Mouse (Mus musculus): ENCODE measurements at regions not wholly inside any gene's neighbourhood (a gene's known extent, or its start where the extent isn't known, plus 50 kb on each side); places are given as distances from the start of the nearest gene placed in this dataset.

DNA sequence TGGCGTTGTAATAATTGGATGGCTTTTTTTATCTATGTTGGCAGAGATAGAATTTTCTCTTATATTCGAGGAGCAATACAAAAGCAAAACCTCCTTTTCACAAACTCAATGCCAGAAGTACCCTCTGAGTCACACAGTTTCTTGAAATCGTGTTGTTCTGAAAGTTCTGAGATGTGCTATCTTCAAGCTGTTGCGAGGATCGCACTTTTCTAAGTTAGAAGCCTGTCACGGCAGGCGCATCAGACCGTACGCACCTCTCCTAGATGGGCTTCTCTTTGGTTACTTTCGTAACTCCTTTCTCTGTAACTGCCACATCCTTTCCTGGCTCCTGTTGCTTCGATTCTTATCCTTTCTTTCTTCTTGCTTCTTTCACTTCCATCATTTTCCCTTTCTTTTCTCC, 271.2 kb upstream of the Arrdc3 start:
- TF ChIP-seq GATA4 (IDR thresholded peaks at IDR 0.05; ENCODE audit: insufficient replicate concordance, low read length) = no peak

DNA sequence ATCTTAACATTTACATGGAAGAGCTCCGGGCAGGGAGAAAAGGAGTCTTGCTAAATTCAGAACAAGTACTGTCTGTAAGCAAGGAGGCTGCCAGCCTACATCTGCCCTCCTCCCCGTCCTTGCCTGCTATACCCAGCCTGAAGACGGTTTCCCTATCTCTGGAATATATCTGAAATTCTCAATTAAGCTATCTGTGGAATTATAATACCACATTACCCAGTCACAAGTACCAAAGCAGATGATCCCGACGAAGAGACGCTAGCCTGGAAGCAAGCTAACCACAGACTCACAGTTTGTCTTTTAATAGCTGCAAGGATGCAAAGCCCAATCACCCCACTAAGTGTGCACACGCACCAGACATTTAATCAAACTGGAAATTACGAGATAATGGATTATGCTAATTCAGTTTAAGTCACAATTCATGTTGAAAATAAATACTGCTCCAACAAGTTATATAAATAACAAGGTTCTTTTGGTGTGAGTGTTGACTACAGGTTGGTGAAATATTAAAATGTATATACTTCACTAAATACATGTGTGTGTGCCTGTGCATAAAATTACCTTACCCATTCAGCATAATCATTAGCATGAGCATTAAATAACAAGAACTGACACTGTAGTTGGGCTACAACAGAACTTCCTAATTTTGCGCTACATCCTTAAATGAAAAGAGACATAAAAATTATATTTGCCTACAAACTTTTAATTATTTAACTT, 269.9 kb upstream of the Arrdc3 start:
- TF ChIP-seq GATA4 (IDR thresholded peaks at IDR 0.05; ENCODE audit: insufficient replicate concordance, low read length) = no peak

DNA sequence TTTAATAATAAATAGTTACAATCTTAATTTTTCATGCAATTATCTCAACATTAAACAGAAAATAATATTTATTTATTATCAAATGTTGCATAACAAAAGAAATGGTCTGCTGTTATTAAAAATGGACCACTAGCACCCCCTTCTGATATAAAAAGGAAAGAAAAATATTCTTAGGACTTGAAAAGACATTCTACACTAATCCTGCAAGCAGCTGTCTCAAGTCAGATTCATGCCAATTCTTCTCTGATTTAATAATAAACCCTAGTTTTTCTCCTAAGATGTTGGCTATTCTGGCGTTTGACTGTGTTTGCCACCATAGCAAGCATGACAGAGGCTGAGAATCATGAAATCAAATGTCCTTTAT, 269.3 kb upstream of the Arrdc3 start:
- no peak for TF ChIP-seq GATA4 (IDR thresholded peaks at IDR 0.05; ENCODE audit: insufficient replicate concordance, low read length)

DNA sequence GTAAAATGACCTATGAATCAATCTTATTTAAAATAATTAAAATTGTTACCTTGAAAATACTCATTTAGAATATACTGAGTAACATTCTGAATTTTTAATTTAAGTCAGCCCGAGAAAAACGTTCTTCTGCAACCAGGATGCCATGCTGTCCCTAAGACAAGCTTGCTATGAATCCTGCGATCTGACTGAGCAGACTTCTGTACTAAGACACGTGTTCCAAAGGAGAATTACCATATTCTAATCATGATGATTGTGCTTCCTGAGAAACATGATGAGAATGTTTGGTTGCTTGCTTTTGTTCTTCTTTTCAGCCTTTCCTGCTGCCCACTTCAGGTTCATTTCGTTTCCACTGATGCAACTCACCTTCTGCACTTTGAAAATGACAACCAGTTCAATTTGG, 268.2 kb upstream of the Arrdc3 start:
- TF ChIP-seq GATA4 (IDR thresholded peaks at IDR 0.05; ENCODE audit: insufficient replicate concordance, low read length) = no peak

DNA sequence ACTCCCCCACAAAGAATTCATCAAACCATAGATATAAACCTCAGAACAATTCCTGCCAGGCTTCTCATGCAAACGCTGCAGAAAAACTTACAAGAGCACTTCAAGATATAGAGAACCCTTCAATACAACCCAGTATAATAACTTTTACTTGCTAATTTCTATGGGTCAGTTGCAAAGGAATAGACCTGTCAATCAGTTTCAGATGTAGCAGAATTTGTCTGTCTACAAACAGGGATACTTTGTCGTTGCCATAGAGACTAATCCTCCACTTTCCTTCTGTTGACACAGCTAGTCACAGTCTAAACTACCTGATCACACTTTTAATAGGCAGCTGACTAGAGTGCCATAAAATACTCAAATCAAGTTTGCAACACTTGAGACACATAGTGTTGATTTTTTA, 260.2 kb upstream of the Arrdc3 start:
- TF ChIP-seq GATA4 (IDR thresholded peaks at IDR 0.05; ENCODE audit: insufficient replicate concordance, low read length) = no peak

DNA sequence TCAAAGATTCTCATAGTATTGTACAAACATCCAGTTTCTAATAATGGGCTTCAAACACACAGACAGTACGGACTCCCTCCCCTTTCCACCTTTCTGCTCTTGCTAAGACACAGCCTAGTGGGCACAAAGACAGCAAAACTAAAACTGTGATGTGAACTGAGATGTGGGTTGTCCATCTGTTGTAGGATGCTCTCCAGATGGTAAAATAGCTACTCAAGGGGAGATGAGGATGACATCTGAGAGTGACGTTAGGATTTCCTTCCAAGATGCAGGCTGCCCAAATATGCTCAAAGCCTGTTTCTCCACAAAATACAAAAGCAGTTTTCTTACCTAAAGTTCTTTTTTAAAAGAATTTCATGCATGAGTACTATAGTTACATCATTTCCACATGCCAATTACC, 241.8 kb upstream of the Arrdc3 start:
- no peak for TF ChIP-seq GATA4 (IDR thresholded peaks at IDR 0.05; ENCODE audit: insufficient replicate concordance, low read length)

DNA sequence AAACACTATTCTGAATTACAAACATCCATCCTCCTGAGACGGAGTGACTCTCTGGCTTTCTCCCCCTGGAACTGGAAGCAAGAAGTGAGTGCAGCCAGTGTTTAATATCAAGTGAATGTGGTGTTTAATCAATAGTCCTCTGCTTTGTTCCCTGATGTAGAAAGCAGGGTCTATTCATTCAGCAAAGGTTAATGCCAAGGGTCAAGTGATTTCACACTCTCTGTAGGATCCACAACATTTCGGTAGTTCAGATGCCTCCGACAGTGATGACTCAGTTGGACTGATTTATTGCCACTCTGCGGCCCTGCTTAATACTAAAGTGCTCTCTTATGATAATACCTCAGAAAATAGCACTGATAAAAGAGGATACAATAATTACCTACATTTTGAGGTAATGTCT, 235.6 kb upstream of the Arrdc3 start:
- TF ChIP-seq GATA4 (IDR thresholded peaks at IDR 0.05; ENCODE audit: insufficient replicate concordance, low read length) = no peak

DNA sequence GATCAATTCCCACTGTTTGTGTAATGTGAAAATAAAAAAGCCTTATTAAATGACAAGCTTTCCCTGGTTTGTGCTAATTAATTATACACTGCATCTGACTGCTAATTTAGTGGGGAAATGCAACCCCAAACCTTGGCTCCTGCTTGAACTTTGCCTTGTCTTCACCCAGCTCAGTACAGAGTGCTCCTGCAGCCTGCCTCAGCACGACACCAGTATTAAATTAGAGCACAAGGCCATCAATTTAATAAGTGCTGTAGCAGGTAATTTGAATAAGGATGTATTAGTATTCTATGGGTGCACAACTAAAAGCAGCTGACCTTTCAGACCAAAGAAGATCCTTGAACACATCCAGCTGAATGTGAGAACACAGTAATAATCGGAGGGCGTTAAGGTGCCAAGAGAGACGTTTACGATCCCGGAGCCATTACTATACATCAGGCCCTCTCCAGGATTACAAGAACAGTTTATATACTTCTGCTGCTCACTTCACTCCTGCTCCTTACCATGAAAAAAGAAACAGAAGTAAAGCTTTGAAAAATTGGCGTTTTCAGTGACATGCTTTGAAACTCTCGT, 230.1 kb upstream of the Arrdc3 start:
- TF ChIP-seq GATA4 (IDR thresholded peaks at IDR 0.05; ENCODE audit: insufficient replicate concordance, low read length) = no peak

DNA sequence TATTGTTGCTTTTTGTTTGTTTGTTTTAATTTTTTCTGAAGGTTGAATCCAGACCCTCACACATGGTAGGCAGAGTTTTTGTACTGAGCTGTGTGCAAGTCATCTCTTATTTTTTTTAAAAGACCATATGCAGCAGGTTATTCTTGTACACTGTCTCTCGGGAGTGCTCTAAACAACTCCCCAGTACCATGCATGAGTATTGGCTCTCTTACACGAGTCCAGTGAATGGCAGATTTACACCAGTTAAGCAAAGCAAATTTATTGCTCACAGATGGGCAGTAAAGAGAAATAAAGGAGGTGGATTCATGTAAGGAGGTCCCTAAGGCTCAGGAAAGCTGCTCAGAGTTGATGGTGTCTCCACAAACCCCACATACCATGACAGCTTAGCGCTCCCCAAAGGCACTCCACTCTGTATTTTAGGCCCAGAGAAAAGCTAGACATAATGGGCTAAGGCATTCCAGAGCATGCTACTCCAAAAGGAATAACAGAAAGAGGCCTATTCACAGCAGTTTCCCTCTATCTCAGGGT, 216.9 kb upstream of the Arrdc3 start:
- TF ChIP-seq GATA4 (IDR thresholded peaks at IDR 0.05; ENCODE audit: insufficient replicate concordance, low read length) = no peak

DNA sequence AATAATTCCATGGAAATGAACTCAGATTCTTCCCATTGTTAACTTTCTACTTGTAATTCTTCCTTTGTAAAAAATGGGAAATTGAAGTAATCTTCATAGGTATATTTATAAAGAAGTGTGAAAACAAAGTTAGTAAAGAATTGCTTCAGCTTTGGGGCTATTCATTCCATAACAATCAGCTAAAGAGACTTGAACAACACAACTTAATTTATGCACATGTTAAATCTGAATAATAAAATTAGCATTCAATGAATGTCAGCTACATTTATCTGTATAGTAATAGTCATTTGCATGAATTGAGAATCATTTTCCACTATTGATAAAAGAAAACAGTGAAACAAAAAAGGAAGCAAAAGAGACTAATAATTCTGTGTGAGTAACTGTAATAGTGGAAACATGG, 193.3 kb upstream of the Arrdc3 start:
- no peak for TF ChIP-seq GATA4 (IDR thresholded peaks at IDR 0.05; ENCODE audit: insufficient replicate concordance, low read length)

DNA sequence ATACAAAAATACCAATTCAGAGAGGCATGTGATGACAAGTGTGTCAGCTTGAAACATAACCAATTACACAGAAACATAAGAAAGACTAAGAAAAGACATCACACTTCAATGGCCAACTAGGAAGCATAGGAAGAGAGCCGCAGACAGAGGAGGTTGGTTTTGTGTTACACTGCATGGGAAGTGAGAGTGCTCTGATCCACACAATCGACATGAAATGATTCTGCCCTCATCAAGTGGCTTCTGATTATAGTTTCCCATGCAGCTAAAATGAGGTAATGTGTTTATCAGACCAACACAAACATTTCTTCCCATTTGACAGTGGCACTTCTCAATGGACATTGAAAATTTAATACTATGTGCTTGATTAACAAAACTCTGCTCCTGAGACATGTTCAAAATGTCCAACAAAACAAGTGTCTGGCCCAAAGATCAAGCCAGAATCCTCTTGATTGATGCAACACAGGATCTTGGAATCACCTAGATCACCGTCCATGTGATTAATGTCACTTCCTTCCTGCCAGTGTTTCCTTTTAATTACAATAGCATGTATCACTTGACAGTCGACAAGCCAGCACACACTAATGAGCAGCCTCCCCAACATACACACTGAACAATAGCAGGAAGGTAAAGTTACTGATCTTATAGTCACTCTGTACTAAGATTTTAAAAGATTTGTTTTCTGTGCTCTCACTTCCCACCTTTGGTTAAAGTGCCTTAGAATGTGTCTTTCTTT, 192.4 kb upstream of the Arrdc3 start:
- no peak for TF ChIP-seq GATA4 (IDR thresholded peaks at IDR 0.05; ENCODE audit: insufficient replicate concordance, low read length)

DNA sequence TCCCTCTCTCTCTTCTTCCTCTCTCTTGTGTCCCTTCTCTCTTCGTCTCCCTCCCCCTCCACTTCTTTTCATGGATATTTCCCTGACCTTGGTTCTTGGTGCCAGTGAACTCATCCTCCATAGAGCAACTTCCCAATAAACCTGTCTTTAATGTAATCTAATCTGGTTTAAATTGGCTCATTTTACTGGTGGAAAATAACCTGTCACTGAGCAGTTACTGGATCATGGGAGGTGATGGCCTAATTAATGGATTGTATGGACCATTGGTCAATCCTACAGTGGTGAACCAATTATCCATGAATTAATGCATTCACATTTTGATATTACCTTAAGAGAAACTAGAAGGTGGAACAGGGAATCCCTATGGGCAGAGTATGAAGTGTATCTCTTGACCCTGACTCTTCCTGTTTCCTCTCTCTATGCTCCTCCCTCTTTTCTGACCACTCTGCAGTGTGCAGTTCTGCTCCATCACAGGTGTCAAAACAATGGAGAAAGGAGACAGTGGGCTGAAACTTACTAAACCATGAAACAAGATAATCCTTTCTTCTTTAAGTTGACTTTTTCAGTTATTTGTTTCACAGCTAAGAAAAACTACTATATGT, 187.5 kb upstream of the Arrdc3 start:
- no peak for TF ChIP-seq GATA4 (IDR thresholded peaks at IDR 0.05; ENCODE audit: insufficient replicate concordance, low read length)

DNA sequence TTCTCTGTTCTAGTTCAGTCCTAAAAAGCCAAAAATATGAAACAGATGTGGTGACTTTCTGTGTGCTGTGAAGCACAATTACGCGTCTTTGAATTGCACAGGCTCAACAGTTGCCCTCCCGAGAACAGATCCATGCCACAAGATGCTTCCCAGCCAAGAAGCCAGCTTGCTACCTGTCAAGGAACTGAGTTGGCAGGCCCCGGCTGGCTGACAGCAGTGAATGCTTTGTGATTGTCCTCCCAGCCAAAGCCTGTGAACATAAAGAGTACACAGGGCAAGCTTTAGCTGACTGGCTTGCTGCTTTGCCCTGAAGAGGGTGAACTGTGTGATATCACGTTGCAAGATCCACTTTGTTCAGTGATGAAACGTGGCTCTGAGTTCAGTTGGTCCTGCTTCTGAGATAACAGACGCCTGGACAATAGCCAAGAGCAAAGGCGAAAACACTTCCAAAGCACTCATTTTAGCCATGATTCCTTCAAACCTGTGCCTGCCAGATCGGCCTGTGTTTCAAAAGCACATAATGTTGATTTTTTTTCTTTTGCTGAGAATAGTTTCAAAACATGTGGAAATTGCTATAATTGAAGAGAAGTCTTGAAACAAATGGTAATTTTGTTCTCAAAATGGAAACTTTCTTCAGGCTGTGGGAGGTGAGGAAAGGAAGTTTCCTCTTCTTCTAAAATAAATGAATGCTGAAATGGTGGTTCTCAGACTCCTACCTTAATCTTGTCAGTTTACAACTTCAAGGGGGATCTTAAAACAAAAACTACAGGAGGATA, 173.5 kb upstream of the Arrdc3 start:
- no peak for TF ChIP-seq GATA4 (IDR thresholded peaks at IDR 0.05; ENCODE audit: insufficient replicate concordance, low read length)

DNA sequence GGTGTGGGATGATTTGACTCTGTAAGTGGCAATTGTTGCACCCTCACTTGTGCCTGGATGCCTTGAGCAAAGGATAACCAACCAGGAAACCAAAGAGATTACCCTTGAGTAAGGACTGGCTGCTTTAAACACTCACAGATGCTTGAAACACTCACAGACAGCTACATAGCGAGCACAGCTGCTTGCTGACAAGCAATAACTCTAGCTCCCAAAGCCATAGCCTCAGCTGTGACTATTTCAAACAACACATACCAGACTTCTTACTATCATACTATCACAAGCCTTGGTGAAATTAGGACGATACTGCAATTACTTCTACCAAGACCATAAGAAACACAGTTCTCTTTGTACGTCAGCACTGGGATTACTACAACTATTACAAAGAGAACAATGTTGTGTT, 163.9 kb upstream of the Arrdc3 start:
- TF ChIP-seq GATA4 (IDR thresholded peaks at IDR 0.05; ENCODE audit: insufficient replicate concordance, low read length) = no peak
